Mouse (Mus musculus): ENCODE measurements around the gene Hs3st4.

DNA sequence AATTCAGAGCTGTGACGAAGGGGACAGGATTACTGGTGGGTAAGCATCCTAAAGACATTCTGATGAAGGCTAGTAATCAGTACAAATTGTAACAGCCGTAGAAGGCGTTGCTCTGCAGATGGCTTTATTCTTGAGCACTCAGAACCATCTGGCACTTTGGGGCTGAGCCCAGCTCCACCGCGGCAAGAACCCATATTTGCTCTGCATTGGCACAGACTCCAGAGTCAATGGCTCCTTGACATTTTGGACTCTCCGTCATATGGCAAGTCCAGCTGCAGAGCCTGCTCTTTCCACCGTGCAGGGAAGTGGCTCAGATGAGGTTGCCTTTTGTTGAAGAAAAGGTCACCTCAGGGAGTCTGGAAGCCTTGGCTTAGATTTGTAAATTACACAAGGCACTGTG is 148.6 kb downstream of the Hs3st4 start:
- TF ChIP-seq CTCF (IDR thresholded peaks at IDR 0.05; ENCODE audit: extremely low read depth, insufficient read length, insufficient replicate concordance, low read depth, low read length), result no peak
- no peak for TF ChIP-seq POLR2A (IDR thresholded peaks at IDR 0.05; ENCODE audit: low read depth, low read length)
